Mouse (Mus musculus) lung, postnatal 4 days (tissue): ENCODE results near the gene Dagla.

Experiments
- DNase-seq, 2 experiments: peaks; one replicate each; pipeline ENCODE4 v3.0.0; 2021

Dagla gene

DNA sequence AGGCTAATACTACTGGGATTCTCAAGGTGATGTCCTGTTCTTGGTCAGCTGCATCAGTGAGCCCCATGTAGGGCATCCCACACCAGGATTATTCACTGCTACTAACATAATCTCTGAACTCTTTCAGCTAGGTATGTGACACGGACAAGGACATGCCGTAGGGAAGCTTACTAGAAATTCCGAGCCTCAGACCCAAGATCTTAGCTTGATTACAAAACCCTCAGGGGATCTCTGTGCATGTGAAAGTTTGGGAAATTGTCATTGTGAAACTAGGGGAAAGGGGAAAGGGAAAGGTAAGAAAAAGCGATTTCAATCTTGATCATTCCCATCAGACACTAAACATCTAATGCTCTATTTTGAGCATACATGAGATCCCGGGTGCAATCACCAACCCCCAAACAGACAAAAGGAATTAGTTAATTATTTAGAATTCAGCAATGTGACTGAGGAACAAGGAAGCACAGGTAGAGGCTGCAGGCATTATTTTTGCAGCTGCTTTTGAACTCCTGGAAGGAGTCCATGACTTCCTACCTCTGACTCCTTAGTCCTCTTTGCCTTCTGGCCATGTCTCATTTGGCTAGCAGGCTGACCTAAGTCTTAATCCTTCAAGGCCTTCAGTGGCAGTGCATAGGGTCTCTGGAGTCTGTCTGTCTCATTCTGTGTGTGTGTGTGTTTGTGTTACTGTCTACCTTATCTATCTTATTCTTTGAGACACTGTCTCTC lies 2.0 kb upstream of the Dagla start:
- DNase-seq, result no peak

- no peak for DNase-seq
Measured at GRCm38 (mm10) chr19:10305640-10306039, 963 bp upstream of the Dagla start.

DNA sequence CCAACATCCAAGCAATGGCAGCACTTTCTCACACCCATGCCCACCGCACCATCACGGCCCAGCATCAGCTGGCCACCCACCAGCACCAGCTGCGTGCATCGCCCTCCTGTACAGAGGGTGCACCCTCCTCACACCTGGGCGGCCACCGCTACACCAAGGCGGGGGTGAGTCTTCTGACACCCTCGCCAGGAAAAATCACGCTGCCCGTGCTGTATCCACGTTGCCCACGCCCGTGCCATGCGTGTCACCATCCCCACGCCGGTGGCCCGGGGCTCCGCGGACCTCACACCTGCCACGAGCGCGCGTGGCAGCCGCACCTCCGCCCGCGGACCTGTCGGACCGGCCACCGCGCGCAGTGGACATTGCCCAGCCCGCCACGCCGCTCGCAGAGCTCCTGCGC lies 282 bp downstream of the Dagla start:
- DNase-seq, result no peak

DNA sequence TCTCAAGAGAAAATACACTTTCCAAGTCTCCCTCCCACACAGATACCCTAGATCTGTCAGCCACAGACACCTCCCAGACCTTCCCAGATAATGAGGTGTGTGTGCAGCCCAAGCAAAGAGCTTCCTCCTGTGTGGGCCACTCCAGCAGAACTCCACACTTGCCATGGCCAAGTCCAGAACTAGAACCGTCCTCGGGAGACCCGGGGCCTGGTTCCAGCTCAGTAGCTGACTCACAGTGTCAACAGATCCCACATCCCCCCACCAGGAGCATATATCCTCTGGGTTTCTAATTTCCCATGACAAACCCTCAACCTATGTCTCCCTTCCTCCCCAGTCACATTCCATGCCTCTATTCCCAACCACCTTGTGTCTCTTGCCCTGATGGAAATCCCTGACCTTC lies 1.8 kb downstream of the Dagla start:
- peak in 1 of 2 experiments; percentile 23 for DNase-seq

- peak in 1 of 2 experiments; percentile 16 for DNase-seq
Measured at GRCm38 (mm10) chr19:10301866-10302356, 2.8 kb downstream of the Dagla start.

- no peak for DNase-seq
Measured at GRCm38 (mm10) chr19:10301263-10301662, 3.4 kb downstream of the Dagla start.

DNA sequence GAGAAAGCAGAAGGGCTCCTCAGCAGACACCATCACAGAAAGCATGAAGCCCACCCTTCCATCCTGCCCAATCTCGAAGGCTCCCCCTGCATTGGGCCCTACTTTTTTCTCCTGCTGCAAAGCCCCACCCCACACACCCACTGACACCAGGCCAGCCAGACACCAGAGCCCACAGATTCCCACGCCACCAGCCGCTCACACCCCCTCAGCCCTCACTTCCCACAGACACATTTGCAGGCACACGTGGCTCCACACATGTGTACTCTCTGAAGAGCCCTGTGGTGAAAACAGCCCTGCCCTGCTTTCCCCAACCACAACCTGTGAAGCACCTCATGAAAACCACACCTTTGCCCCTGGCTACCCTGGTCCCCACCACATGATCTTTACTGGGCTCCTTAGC lies 3.9 kb downstream of the Dagla start:
- no peak for DNase-seq

DNA sequence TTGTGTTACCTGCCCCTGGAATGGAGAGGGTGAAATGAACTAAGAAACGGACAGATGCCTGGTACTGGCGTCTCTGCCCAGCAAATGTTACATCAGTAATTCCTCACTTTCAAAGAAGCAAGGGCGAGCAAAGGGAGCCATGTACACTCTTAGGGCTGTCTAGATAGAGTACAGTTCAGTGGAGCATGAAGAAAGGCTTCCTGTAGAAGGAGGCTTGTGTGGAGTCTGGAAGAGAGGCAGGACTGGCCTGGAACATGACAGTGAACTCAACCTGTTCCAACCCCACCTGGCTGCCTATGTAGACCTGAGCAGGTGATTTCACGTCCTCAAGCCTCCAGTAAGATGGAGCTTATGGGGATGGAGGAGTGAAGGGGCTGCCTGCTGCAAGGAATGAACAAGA lies 6.4 kb downstream of the Dagla start:
- no peak for DNase-seq

GRCm38 (mm10) chr19:10297041-10297503 lies 7.6 kb downstream of the Dagla start:
- peak; percentile 81 to 90 for DNase-seq

DNA sequence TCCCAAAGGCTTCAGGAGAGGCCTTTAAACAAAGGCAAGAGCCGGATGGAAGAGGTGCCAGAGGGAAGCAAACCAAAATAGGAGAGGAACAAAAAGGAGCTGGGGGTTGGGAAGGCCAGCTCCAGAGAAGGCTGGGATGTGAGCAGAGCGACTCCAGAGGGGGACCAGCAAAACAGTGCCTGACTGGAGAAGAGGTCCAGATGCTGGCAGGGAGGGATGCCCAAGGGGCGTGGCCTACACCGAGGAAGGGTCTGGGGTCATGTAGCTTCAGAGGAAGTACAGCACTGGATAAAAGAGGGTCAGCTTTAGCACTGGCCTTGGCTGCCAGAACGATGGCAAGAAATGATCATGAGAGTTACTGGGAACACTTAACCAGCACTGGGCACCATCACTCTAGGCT lies 8.4 kb downstream of the Dagla start:
- DNase-seq, result peak; percentile 70 to 90

DNA sequence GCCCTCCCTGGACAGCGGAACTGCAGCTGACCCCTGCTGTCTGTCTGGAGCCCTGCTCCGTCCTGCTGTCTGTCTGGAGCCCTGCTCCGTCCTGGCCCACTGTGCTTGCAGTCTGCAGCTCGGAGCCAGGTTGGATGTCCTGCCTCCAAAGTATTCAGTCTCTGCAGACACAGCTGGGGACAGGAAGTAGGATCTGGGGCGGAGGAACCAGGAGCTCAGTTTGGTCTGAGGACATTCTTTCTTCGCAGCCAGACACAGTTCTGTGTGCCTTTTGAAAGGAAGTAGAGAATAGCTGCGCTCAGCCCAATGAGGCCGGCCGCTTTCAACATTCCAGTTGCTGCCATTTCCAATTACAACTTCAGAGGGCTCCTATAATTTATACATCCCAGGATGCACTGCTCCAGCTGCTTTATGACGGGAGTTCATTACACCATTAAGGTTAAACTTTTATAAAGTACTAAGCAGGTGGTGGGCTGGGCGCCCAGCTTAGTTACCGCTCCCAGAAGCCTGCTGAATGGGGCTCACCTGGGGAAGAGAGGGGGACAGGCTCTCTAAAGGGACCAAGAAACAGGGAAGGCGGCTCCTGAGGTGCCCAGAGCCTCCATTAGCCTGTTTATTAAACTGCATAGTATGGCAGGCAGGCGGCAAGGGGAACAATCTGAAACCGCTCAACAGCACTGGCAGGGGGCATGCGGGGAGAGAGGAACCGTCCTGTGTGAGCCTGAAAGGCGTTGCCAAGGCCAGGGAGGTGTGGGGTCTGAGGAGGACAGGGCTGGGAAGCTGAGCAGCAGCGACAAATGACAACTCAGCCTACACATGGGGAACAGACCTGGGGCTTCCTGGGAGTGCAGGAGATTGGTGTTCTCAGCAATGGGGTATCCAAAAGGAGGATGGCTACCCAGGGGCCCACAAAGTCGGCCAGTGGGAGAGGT lies 9.8 kb downstream of the Dagla start:
- DNase-seq, result peak; percentile 66 to 74

GRCm38 (mm10) chr19:10293987-10294386 lies 10.7 kb downstream of the Dagla start:
- peak in 1 of 2 experiments; percentile 37 for DNase-seq

DNA sequence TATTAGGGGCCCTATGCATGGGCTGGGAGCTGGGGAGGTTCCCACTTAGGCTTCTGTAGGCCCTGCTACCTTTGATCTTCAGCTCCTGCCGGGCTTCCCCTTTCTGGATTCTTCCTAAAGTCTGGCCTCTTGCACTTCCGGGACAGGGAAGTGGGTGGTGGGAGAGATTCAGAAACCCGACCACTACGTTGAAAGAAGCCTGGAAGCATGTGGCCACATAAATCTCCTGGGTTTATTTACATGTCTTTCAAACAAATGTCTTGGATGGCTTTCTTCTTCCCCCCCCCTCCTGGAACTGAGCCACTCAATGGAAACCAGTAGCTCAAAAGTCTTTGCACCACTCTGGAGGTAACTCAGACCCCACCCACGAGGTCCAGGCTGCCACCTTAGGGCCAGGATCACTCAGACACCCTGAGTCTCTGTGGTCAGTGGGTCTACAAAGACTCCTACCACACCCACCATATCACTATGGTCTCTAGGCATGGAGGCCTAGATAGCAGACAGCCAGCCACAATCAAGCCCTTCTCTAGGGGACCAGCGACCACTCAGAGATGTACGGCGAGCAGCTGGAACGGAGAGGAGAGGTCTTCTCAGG lies 12.7 kb downstream of the Dagla start:
- peak; percentile 66 to 74 for DNase-seq

DNA sequence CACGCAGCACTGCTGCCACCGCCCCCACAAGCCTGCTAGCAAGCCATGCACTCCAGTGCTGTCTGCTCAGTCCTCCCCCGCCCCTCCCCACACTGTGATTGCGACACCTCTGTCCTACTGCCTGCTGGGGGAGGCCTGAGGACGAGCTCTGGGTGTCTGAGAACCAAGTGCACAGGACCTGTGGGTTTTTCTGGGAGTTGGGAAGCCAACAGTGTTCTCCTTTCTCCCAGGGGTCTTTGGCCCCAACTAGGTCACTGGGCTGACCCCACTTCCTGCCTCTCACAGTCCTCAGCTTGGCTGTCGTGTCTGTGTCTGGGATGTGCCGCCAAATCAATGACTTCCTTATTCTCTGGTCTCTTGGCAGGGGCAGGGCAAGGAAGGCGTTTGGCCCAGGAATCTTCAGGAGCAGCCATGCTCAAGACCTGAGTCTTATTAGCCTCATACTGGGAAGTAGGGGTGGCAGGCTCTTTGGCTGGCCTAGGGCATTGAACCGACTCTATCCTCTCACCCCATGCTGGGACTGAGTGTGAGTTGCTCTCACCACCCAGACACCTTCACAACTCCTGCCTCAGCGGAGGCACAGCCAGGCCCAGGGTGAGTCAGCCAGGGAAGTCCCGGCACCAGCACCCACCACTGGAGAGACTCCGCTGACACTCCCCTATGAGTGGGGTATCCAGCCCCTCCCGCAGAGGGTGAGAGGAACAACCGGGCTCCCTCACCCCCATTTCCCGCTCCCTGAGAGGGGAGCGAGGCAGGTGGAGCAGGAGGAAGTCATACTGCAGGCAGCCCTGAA lies 14.3 kb downstream of the Dagla start:
- peak; percentile 66 to 71 for DNase-seq

DNA sequence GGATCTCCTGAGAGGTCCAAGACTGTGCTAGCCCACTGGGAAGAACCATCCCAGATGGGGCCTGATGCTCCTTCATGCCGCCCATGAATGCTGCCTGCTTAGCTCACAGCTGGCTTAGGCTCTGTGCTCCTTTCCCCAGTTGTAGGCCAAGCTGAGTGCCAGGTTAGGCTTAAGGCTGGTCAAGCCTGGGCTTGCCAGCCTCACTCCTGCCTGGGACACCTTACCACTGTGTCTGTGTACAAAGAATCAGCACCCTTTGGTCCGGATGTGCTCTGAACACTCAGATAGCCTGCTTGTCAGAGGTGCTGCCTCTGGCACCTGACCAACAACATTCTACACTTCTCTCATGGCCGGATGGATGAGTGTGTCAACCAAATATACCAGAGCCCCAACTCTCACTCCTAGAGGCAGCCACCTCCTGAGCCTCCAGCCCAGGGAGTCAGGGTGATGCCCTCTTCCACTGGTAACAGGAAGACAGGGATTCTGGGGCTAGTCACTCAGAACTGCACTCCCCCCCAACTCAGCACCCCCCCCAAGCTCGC lies 15.0 kb downstream of the Dagla start:
- DNase-seq, result peak in 1 of 2 experiments; percentile 56

DNA sequence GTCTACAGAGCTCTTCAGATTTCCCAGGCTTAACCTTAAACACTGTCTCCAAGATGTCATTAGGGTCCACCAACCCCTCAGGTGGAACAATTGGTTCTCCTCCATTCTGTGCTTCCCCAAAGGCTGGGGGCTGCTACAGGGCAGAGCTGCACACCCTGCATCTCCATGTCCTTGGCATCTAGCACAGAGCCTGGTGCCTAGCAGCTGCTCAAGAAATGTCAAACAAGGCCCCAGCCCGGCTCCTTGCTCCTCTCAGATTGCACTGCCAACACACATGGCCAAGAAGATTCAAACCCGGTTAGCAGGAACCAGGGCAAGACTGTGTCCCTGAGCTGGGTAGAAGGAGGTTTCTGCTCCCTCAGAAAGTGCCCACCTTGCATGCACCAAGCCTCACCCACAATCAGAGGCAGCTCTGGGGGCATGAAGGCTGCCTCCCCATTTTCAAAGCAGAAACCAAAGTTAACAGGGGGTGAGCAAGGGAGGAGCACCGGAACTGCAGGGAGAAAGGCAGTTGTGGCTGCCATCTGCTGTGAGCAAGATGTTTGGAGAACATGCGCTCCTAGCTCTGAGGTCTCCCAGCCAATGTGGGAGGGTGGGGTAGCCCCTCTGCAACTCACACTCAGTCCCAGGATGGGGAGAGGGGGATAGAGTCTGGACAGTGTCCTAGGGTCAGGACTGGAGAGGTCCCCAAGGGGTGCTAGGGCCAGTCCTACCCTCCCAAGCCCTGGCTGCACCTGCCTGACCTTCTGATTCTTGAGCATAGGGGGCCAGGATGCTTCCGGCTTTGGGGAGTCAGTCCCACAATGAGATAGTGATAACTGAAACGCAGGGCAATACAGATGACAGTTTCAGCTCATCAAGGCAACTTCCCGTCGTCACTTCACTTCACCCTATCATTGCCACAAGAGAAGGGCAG lies 16.3 kb downstream of the Dagla start:
- no peak for DNase-seq

DNA sequence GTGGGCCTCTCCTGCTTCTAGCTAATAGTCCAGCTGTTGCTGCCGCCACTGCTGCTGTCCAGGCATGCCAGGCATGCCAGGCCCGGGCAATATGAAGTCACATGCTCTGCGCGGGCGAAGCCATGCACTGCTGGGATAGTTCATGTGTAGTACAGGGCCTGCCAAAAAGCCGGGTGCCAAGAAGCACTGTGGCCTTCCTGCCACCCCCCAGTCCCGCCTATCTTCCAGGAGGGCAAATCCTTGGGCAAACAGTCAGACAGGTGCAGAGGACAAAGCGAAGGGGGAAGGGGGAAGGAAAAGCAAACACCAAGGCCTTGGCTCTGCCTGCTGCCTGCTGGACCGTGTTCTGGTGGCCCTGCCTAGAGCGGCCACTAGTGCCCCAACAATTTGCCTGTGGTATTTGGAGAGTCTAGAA lies 18.2 kb downstream of the Dagla start:
- DNase-seq, result peak in 1 of 2 experiments; percentile 76

GRCm38 (mm10) chr19:10280771-10281540 lies 23.7 kb downstream of the Dagla start:
- no peak for DNase-seq

GRCm38 (mm10) chr19:10279668-10280067 lies 25.0 kb downstream of the Dagla start:
- DNase-seq, result peak; percentile 65 to 74
